Mouse (Mus musculus): ENCODE data around the gene 9130019O22Rik.

- TF ChIP-seq POLR2A (IDR thresholded peaks at IDR 0.05; ENCODE audit: borderline replicate concordance, extremely low read depth, insufficient read depth, insufficient read length, poor library complexity, severe bottlenecking) (no peak), CTCF (IDR thresholded peaks at IDR 0.05; ENCODE audit: borderline replicate concordance, extremely low read depth, insufficient read depth, insufficient read length) (no peak)
Measured at GRCm38 (mm10) chr7:127366249-127366648, 20.7 kb downstream of the 9130019O22Rik start.
